Mouse (Mus musculus): ENCODE measurements around the gene Dab2.

Gene Dab2

DNA sequence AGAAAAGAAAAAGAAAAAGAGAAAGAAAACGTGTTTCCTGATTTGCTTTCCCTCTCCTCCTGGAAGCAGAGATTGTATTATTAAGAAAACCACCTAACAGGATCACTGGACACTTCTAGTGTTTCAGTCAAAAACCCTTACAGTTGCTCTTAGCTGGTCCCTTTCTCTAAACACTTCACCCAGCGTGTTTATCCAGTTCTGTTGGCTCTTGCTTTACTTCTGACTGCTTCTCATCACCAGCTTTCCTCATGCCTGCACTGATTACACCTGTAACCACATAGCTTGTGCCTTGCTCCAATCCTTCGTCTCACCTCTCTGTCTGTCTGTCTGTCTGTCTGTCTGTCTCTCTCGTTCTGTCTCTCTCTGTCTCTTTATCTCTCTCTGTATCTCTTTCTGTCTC lies 25.9 kb downstream of the Dab2 start:
- DNase-seq (ENCODE audit: low spot score in 2 of 2): no peak

DNA sequence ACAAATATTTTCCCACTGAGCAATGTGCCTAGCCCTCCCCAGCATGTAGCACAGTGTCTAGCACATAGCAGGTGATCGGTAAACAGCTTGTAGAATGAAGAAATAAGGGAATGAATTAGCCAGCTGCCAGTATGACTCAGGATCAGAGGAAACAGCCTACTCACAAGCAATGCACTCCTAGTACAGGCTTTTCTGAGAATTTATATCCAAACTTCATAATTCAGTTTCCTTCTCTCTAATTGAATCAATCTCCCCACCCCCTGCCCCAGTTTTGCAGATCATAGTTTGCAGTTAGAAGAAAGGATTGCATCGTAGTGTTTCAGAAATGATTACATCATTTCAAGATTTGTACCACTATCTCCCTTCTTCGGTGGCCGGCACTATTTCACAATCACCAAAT lies 26.4 kb downstream of the Dab2 start:
- no peak for DNase-seq (ENCODE audit: low spot score in 2 of 2)

DNA sequence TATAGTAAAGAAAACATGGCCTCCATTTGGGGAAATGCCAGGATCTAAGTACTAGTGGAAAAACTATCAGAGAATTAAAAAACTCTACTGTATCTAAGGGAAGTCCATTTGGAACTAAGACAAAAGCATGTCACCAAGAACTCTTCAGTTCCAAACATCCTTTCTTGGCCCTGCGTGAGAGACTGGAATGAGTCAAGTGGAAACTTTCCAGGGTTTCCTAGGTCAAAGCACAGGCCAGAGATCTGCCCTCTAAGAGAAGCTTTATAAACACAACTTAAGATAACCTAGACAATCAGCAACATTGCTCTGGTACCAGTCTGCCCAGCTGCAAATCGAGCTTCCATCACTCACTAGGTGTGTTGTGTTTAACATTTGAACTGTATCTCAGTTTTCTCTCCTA lies 31.8 kb downstream of the Dab2 start:
- no peak for DNase-seq (ENCODE audit: low spot score in 2 of 2)

DNA sequence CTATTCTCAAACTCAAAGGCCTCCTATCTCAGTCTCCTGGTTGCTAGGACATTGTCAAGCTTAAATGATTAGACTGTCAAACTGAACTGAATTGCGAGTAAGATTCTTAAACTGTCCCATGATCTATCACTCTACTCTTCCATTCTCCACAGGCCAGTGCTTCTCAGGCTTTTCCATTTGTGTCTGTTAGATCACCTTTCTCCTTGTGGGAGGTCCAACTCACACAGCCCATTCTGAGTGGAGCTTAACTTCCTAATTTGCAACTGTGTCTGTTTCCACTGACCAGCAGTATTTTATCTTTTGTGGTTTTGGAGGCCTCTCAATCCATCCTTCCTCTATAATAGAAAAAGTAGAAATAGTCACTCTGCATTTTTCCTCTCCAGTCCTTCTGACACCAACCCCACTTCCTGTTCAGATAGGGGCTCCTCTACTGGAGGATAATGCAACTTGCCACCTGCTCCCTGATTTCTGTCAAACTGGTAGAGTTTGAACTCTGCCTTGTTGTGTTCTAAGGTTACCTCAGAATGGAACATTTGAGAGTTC lies 35.1 kb downstream of the Dab2 start:
- no peak for DNase-seq (ENCODE audit: low spot score in 2 of 2)

DNA sequence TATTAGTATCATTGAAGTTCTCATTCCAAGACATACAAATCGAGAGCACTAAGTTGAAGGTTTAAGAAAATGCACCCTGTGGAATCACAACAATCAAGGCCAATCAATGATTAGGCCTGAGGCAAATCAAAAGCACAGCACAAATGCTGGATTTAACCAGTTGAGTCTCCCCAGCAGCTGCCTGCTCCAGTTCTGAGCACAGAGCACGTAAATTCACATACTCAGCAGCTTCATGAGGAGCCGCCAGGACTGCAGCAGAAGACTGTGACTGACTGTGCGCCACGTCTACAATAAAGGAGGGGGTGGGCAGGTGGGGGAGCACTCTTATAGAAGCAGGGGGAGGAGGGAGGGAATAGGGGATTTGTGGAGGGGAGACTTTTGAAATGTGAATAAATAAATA lies 40.2 kb downstream of the Dab2 start:
- no peak for DNase-seq (ENCODE audit: low spot score in 2 of 2)

DNA sequence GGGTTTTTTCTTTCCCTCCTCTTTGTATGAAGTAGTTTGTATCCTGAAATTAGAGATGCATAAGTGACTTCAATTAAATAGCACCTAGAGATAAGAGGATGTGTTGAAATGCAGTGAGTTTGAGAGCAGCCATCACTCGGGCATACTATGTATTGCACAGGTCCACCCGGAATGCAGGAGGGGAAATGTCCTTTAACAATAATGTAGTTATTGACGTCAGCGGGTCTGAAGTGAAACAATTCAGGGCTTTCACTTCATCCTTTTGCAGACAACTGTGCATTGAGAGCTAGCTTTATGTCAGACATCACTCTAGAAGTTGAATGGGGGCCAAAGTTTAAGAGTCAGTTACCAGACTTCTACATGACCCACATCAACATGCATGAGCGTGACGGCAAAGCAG lies 40.8 kb downstream of the Dab2 start:
- DNase-seq (ENCODE audit: low spot score in 2 of 2): no peak

DNA sequence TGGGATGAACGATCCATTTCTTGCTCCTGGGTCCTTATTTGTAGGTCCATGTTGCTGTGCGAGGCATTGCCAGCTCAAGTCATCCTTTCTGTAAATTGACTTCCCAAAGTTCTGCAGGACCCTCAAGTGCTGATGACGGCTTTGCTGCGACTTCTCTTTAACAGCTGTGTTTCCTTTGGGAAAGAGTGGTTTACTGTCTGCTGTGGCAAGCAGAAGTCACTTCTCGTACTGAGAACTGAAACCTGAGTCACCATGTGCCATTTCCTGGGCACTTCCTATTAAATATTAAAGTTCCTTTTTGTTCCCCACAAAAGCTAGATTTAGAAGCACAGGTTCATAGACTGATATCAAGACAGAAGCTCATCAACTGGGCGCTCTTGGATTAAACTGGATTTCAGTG lies 41.8 kb downstream of the Dab2 start:
- DNase-seq (ENCODE audit: low spot score in 2 of 2): no peak

DNA sequence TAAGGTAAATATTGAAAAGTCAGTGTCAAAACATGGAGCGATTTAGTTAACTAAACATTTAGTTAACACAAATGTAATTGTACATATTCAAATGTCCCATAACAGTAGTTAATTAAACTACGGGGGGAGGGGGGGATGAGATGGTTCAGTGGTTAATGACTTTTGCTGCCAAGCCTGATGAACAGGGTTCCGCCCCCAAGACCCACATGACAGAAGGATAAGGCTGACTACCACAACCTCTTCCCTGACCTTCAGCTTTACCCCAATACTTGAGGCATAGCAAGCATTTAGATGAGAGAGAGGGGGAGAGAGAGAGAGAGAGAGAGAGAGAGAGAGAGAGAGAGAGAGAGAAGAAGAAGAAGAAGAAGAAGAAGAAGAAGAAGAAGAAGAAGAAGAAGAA lies 54.3 kb downstream of the Dab2 start:
- no peak for DNase-seq (ENCODE audit: low spot score in 2 of 2)

DNA sequence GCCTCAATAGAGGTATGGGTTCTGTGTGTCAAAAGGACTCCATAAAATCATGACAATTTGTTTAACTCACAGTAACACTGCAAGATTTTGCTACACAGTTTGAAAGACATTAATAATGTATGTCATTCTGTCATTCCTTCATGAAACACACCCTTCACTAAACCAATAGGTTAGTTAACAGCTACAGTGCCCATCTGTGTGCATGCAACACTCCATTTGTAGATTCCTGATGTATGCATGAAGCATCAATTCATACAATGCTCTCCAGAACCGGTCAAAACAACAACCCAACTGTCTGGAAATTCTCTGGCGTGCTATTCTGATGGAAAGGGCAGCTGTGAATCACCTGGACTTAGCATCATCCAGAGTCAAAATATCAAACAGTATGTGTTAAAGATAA lies 60.3 kb downstream of the Dab2 start:
- DNase-seq (ENCODE audit: low spot score in 2 of 2): no peak

DNA sequence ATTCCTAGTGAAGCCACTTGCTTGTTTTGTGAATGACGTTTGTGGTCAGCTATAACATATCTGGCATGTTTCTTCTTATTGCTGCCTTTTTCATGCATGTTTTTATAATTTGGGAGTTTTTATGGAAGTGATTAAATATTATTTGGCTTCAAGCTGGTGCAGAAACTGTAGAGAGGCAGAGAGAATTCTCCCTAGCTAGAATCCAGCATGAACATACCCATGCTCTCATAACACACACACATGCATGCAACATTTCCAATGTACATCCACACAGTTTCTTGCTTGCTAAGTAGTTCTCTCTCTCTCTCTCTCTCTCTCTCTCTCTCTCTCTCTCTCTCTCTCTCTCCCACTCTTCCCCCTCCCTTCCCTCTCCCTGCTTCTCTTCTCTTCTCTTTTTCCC lies 70.4 kb downstream of the Dab2 start:
- DNase-seq (ENCODE audit: low spot score in 2 of 2): no peak

DNA sequence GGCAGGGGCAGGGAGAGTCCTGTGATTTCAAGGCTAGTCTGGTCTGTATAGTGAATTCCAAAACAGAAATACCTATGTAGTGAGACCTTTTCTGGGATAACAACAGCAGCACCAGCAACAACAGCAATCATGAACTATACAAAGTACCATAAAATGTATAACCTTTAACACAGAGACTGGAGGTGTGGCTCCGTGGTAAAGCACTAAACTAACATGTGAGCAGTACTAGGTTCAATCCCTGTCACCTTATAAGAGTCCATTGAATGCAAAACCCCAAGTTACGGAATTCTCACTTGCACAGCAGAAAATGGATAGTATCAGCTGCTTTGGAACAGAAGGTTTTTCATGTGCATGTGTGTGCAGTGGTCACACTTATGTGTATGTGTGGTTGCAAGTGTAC lies 71.9 kb downstream of the Dab2 start:
- DNase-seq (ENCODE audit: low spot score in 2 of 2): no peak

DNA sequence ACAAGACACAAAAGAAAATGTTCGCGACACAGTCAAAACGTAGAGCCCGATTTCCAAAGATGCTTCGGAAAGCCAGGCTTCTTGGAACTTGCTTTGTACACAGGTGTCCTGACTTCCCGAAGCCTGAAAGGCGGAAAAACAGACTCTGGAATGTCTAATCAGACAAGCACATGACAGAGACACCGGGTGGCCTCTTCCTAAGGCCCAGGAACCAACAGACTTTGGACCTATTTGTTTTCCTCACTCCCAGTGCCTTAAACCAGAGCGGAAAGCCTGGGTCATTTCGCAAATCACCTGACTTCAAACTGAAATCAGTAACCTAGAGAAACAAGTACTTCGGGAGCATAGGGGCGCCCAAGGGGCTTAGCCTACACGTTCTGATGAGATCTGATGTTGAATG lies 75.4 kb downstream of the Dab2 start:
- no peak for DNase-seq (ENCODE audit: low spot score in 2 of 2)

DNA sequence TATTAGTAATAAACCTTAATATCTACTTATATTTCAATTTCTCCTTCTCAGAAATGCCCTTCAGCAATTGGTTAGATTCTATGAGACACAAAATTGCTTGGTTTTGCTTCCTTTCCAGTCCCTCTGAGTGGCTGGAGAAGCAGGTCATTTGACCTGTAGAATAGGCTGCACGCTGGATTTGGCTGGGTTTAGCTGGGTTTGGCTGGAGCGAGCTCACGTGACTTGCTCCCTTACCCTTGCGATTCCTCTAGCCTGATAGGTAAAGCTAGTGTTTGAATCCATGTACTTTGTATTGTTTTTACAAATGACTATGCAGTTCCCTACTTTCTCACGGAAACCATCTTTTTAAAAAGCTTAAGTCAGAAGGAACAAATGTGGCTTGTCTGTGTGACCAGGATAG lies 76.4 kb downstream of the Dab2 start:
- DNase-seq (ENCODE audit: low spot score in 2 of 2): no peak

DNA sequence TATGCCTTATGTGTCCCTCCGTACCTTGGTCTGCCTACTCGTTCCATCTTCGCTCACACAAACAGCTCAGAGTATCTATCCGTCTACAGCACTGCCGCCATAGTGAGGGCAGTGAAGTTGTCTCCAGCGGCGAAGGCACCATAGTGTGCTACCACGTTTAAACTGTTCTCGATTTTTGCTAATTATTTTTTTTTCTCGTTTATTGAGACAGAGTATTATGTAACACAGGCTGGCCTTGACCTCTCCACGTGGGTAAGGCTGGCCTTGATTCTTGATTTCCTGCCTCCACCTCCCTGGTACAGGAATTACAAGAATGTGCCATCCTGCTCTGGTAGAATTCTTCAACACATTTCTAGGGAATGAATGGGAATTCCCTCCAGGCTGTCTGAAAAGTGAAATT lies 77.2 kb downstream of the Dab2 start:
- DNase-seq (ENCODE audit: low spot score in 2 of 2): no peak

DNA sequence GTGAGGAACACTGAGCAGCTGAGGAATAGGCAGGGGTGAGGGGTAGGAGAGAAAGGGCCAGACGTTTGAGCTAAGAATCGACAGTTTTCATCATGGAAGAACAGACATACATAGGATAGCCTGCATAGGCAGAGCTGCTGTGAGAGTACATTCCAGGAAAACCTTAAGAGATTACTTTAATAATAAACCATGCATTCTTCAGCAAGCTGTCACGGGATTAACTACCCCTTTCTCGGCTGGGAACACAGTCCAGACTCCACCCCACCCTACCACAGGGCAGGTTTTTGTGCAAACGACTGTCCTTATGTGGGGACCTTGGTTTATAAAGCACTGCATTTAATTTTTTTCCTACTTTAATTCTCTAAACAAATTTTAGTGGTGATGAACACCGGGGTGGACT lies 84.4 kb downstream of the Dab2 start:
- no peak for DNase-seq (ENCODE audit: low spot score in 2 of 2)

DNA sequence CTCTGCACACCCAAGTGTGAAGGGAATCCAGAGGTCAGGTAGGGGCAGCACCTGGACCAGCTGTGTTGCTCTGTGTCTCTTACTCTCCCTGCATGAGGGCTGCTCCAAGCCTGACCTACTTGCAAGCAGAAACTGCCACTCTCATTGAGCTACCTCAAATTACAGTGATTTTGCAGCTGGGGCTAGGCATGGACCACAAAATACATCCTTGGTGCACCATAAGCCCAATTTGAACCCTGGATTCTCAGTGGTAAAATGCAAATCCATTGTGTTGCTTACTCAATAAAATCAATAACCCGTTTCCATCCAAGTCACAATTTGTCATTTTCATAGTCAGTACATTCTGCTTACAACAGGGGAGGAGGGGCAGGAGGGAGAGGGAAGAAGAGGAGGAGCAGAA lies 85.7 kb downstream of the Dab2 start:
- no peak for DNase-seq (ENCODE audit: low spot score in 2 of 2)

DNA sequence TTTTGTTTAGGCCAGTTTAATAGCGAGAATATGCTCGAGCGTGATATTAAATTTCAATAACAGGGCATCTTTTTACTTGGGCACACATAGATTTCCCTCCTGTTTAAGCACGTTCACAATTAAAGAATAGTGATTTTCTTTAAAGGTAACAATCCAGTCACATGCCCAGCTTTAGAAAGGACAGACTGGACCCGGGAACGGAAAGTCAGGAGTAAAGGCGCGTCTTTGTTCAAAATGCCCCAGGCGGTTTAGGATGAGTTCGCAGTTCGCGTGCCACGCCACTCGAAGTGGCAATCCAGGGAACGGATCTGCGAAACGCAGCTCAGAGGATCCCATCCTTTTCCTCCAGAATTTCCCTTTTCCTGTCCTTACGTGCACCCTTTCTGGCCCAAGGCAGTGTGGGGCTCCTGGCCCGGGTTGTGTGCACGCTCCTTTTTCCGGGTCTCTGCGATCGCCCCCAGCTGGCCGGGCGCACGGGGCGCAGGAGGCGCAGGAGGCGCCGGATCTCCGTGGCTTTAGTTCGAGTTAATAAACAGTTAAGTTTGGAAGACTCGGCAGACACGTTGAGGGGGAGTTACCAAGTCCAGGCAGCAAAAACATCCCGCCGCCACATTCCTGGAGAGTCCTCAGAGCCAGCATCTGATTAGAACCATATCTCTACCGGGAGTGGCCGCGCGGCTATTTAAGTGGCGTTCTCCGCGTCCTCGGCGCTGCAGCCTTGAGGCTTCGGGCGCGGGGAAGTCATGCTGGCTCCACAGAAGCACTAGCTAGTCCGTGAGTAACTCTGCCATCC lies 86.8 kb downstream of the Dab2 start:
- DNase-seq (ENCODE audit: low spot score in 2 of 2): peak; percentile 11 to 24

DNA sequence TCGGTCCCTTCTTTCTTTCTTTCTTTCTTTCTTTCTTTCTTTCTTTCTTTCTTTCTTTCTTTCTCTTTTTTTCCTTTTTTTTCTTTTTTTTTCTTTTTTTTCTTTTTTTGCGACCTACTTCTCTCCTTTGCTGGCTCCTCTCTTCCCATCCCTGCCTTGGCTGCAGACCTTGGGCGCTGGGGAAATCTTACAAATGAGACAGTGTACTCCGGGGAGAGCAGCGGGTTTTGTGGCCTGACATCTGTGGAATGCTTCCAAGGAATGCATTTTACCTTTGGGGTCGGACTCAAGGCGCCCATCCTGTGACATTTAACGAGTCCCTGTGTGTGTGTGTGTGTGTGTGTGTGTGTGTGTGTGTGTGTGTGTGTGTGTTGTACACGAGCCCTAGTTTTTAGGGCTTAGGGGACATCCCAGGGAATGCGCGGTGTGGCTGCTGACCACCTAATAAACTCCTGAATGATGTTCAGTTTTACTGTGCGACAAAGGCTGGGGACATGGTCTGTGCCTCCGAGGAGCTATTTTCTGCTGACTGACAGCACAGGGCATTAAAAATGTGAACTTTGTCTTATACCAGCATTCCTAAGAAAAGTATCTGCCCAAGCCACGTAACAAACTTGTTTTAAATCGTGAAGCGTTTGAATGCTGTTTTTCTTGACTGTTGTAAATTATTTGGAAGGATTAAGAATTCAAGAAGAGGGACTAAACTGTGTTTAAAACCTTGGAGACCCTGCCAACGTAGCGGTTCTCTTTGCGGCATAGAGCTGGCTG lies 87.6 kb downstream of the Dab2 start:
- DNase-seq (ENCODE audit: low spot score in 2 of 2): no peak

DNA sequence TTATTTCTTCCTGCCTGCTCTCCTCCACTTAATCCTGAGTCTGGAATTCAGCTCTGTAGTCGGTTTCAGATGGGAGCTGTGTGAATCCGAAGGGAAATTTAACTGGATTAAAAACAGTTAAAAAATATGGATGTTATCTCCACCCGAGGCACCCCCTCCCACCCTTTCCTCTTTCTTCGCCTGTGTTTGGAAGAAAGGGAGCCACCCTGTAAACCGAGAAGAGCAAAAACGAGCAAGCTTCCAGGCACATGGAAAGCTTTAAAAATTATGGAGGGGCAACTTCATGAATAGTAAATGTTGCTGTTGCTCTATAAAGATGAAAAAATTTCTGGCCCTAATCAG lies 88.1 kb downstream of the Dab2 start:
- no peak for DNase-seq (ENCODE audit: low spot score in 2 of 2)

DNA sequence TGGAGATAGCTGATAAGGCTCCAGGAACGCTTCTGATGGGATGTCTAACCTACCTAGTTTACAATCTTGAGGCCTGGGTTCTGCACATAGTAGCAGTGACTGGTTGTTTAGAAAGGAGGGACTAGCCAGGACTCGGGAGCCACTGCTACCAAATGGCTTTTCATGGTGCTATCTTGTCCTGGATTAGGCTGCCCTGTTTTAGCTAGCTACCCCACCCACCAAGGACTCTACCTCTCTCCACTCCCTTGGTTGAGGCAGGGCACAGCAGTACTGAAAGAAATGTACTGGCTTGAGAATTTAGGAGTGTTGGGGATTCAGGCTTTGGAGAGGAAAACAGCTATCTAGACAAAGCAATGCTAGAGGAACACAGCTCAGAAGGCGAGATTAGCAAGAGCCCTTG lies 88.6 kb downstream of the Dab2 start:
- DNase-seq (ENCODE audit: low spot score in 2 of 2): no peak

DNA sequence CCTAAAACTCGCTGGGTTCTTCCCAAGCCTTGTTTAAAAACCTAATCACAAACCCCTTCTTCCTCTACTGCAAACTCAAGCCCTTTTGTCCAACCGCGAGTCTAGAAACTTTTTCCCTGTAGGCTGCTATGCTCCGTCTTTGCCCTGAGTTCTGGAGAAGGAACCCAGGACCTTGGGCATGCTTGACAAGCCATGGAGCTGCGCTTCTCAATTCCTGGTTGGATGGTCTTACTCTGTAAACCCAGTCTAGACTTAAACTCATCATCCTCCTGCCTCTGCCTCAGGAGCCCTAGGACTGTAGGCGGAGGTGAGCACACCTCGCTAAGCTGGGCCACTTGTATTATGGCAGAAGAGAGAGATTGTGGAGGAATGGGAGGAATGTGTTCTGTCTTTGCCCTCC lies 89.0 kb downstream of the Dab2 start:
- DNase-seq (ENCODE audit: low spot score in 2 of 2): no peak

DNA sequence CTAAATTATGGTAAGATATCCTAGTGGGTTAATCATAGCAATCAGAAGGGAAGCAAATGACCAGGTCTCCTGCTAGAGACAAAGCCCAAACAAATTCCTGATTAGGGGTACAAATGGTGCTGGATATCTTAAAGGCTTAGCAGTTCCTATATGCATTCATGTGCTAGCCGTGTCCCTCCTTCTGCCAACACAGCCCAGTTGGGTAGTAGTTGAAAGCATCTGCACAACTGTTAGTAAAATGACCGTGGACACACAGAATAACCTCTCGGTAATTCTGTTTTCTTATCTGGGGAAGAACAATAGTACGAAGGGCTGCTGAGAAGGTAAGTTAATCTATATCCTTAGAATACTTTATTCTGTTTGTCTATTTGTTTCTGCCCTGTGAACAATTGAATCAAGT lies 90.5 kb downstream of the Dab2 start:
- no peak for DNase-seq (ENCODE audit: low spot score in 2 of 2)

DNA sequence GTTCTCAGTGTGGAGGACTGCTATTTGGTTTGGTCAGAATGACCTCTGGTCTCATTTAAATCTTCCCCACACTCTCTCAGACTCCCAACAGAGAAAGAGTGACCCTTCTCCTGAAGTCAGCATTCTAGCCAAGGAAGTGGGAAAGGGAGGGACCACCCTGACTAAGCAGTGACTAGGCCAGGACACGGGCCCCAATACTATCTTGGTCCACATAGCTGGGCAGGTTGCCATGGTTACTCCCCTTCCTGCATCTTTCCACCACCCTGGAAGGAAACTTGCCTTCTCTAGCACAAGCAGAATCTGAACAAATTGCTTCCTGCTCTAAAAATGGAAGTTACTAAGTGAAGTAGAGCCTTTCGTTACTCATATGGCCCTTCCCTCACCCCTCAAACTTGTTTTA lies 91.1 kb downstream of the Dab2 start:
- no peak for DNase-seq (ENCODE audit: low spot score in 2 of 2)

Data from spleen, postnatal 14 days (tissue).